Mouse (Mus musculus) inflammation-experienced regulatory T-cells, adult 6 months (primary cell): ENCODE data around the gene Sms. TPM values are rescaled to one million over a fixed set of nuclear protein-coding genes. Genes with fewer than 3 reads are reported as not detected.

ENCODE experiments used
- ATAC-seq: one replicate; pipeline ENCODE4 v1.8.0; 2017
- polyA plus RNA-seq, 3 experiments: library from polyadenylated mRNA; unstranded; fragments of 100-300 nt; shearing (Covaris generic); gene quantifications; one replicate each; pipeline ENCODE4 v1.2.1; 2017

The Sms gene
- polyA plus RNA-seq, 3 experiments from 2014 or later, result 60.3 to 89.5 (median 66.0) TPM

- no peak for ATAC-seq
These were observed 43.1 kb downstream of the Sms start for GRCm38 (mm10) chrX:157449000-157449399.

GRCm38 (mm10) chrX:157447431-157447830, 44.7 kb downstream of the Sms start:
- ATAC-seq, result no peak

- no peak for ATAC-seq
These were observed 57.3 kb downstream of the Sms start for GRCm38 (mm10) chrX:157434768-157435167.

- no peak for ATAC-seq
These were observed 72.6 kb downstream of the Sms start for GRCm38 (mm10) chrX:157419451-157419850.

- ATAC-seq, result no peak
These were observed 76.9 kb downstream of the Sms start, which contains the start of gene Phex for GRCm38 (mm10) chrX:157415212-157415611. TSS of gene Phex (minus strand) at chrX:157415312.

- no peak for ATAC-seq
These were observed 87.2 kb downstream of the Sms start for GRCm38 (mm10) chrX:157404919-157405318.

Other genes starting within 250 kb of the Sms start
- under 1 TPM in 1 of 3 experiments, not detected in 2; 0.15 TPM for gene Phex, start 77.0 kb downstream of the Sms start, polyA plus RNA-seq
- gene Yy2, start 76.7 kb upstream of the Sms start, polyA plus RNA-seq, result 1 to 10 TPM; 4.8 to 7.6 (median 5.0) TPM
- gene Mbtps2, start 106.4 kb upstream of the Sms start, polyA plus RNA-seq, result 10 to 100 TPM; 13.2 to 19.5 (median 18.1) TPM
- gene Smpx, start 206.6 kb upstream of the Sms start, polyA plus RNA-seq, result not detected